Mouse (Mus musculus): ENCODE results near the gene Akt3.

Gene Akt3

GRCm38 (mm10) chr1:177051366-177051963, 206.5 kb downstream of the Akt3 start:
- DNase-seq (ENCODE audit: low read depth, low spot score), result no peak

- DNase-seq (ENCODE audit: low read depth, low spot score), result no peak
These were observed 209.2 kb downstream of the Akt3 start for GRCm38 (mm10) chr1:177048773-177049172.

- no peak for DNase-seq (ENCODE audit: low read depth, low spot score)
These were observed 211.0 kb downstream of the Akt3 start for GRCm38 (mm10) chr1:177046963-177047362.

DNA sequence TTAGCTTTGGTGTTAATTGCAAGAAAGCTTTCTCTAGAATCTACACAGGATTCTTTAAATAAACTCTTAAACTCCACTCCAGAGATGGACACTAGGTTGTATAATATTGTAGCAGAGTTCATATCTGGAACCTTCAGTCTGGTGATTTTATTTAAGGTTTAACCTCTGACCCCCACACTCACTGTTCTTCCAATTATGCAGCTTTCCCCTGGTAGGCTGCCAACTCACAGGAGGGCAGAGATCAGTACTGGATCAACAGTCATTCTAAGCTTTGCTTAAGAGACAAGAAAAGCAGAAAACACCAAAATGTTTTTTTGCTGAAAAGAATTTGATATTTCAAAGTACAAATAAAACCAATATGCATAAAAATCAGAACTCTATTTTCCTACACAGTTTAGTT, 212.1 kb downstream of the Akt3 start:
- DNase-seq (ENCODE audit: low read depth, low spot score), result no peak

DNA sequence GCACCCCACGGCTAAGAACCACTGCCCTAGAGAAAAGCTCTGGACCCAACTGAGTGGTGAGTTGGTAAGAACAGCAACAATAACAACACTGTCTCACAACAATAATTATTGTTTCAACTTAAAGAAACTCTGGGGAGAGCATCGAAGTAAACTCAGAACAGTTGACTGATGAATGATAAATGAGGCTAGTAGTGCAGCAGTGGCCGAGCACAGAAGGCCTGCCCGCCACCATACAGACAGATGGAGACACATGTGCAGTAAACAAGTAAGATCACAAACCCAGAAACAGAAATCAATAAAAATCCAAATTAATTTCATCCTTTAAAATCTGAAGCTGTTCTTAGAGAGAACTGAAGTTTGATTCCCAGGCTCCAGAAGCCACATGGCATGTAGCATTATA, 217.9 kb downstream of the Akt3 start:
- no peak for DNase-seq (ENCODE audit: low read depth, low spot score)

- DNase-seq (ENCODE audit: low read depth, low spot score), result no peak
These were observed 218.8 kb downstream of the Akt3 start for GRCm38 (mm10) chr1:177039093-177039674.

GRCm38 (mm10) chr1:177038383-177038782, 219.6 kb downstream of the Akt3 start:
- DNase-seq (ENCODE audit: low read depth, low spot score), result no peak

DNA sequence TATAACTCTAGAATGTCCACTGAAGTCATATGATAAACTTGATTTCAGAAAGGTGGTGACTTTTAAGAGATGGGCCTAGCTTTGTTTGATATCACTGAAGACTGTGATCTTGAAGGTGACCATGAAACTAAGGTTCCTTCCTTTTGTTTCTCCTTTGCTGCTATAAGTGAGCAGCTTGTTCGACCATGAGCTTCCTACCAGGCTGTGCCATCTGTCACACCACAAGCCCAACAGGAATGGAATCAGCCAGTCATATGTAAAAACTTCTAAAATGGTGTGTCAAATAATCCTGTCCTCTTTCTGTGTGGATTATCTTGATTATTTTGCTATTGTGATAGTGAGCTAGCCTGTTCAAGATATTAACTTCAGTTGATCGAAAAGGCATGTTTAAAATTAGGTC, 222.5 kb downstream of the Akt3 start:
- DNase-seq (ENCODE audit: low read depth, low spot score), result no peak

GRCm38 (mm10) chr1:177032233-177032632, 225.8 kb downstream of the Akt3 start:
- no peak for DNase-seq (ENCODE audit: low read depth, low spot score)

DNA sequence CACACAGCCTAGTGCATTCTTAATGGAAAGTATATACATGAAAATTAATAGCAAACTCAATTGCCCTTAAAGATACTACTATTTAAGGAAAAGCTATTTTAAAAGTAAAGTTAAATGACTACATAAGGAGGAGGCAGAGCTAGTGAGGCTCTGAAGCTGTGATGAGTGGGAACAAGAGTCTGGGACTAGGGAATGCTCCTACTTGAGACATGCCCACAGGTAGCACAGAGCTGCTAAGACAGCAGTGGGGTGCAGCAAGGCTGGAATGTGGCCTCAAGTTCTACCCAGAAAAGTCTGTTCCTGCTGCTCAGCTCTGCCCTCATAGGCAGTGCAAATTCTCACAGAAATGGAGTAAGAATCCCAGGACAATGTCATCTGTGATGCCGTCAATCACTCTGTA, 226.8 kb downstream of the Akt3 start:
- DNase-seq (ENCODE audit: low read depth, low spot score), result no peak

DNA sequence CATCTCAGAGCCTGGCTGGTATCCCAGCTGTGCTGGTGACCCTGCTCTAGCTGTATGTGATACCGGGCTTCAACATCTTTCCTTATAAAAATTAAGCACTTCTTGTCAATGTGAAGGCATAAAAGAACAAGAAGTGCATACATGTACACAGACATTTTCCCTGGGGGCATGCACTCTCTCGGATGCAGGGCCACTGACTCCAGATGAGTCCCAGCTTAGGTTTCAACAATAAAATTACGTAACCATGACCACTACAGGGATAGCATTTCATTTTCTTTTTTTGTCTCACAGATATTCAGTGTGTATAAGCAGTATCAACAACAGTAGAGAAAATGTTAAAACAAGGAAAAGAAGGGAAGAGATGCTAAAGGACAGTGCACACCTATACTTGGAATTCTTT, 227.3 kb downstream of the Akt3 start:
- DNase-seq (ENCODE audit: low read depth, low spot score), result no peak

DNA sequence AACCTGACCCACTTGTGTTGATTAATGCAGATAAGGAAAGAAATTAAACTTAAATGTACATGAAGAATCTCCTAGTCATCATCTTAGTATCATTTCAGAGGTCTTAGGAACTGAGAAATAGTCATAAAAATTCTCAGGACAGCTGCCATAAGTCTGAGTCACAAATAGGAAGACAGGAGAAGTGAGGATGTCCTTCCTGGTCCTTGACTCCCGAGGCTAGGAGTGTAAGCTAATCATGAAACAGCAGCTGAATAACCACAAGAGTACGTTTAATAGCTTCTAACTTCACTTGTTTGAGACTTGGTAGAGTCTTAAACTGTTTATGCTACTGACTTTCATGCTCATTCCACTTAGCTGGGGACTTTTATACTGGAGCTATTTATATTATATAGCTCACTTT, 229.0 kb downstream of the Akt3 start:
- no peak for DNase-seq (ENCODE audit: low read depth, low spot score)

DNA sequence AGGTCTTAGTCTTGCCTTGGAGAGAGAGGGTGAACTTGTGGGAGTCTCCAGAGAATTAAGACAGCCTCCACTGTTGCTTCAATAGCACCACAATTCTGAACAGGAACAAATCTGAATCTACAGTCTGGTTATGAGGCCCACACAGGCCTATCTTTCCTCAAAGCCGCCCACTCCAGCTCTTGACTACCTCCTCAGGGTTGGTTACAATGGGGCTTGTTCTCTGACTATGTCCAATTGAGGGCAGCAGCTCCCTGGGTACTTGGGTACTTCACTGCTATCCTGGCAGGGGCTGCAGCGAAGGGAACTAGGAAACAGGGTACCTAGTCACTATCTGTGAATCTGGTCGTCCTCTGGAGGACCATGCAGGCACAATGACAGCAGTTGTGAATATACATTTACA, 230.3 kb downstream of the Akt3 start:
- no peak for DNase-seq (ENCODE audit: low read depth, low spot score)

- DNase-seq (ENCODE audit: low read depth, low spot score), result no peak
These were observed 235.3 kb downstream of the Akt3 start for GRCm38 (mm10) chr1:177022751-177023150.

GRCm38 (mm10) chr1:177019668-177020067, 238.3 kb downstream of the Akt3 start:
- no peak for DNase-seq (ENCODE audit: low read depth, low spot score)

- no peak for DNase-seq (ENCODE audit: low read depth, low spot score)
These were observed 239.3 kb downstream of the Akt3 start for GRCm38 (mm10) chr1:177018750-177019149.

DNA sequence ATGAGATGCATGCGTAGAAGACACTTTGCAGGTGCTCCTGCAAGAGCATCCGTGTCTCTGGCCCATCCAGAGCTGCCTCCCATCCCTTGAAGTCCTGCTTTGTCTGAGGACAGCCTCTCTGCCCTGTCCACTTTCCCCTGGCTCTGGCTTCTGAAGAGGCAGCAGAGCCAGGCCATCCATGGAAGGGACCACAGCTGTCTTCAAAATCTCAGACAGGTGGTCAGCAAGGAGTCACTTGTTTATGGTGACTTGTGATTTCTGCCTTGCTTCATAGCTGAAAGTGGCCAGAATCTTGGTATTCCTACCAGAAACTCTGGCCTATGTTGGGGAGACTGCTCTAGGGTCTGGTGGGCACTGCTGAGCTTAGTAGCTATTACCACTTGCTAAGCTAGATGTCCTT, 241.3 kb downstream of the Akt3 start:
- DNase-seq (ENCODE audit: low read depth, low spot score), result no peak

DNA sequence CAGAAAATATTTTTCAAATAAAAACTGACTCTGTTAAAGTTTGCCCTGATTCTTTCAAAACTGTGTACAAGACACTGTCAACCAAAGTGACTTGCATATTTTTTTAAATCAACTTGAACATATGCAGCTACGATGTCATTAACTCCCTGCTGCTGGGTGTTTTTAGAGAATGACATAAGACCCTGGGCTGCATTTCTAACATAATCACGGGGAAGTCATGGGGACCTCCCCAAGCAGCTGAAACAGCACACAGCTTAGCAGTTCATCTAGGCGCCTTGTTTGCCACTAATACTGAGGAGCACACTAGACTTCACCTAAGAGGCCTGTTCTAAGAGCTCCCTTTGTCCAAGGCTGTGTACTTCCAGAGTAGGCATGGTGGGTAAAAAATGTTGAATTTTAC, 242.1 kb downstream of the Akt3 start:
- no peak for DNase-seq (ENCODE audit: low read depth, low spot score)

- no peak for DNase-seq (ENCODE audit: low read depth, low spot score)
These were observed 243.0 kb downstream of the Akt3 start for GRCm38 (mm10) chr1:177014921-177015439.

DNA sequence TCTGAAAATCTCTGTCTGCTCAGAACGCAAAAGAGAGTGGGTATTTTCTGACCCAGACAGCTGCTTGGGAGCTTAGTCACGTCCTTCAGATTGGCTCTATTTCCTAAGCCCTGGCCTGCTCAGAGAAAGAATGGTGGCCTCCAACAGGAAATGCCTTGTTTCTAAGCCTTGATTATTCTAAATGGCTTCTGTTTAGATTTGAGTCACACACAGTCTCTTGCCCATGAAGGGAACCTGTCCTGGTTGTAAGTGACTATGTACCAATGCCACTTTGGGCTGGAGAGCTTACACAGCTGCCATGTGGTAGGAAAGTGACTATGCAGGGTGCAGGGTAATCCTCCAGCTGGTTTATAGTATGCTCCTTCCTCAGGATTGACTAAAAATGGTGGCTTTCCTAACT, 243.7 kb downstream of the Akt3 start:
- no peak for DNase-seq (ENCODE audit: low read depth, low spot score)

DNA sequence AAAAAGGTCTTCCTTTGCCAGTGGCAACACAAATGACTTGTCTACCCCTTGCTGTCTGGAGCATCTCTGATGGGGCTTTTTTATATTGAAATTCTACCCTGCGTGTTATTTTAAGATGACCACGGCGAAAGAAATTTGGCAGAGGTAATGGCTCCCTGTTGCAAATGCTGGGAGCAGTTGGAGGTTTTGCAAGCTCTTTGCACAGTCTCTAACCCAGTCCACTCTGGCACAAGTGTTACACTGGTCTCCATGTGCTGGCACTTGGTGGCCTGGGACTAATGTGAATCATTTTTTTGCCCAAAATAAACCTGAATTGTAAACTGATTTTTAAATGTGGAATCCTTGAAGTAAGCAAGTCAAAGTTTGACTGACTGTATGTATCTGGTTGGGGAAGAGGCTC, 244.2 kb downstream of the Akt3 start:
- DNase-seq (ENCODE audit: low read depth, low spot score), result no peak

- no peak for DNase-seq (ENCODE audit: low read depth, low spot score)
These were observed 244.7 kb downstream of the Akt3 start for GRCm38 (mm10) chr1:177013313-177013712.

GRCm38 (mm10) chr1:177012774-177013173, 245.2 kb downstream of the Akt3 start:
- no peak for DNase-seq (ENCODE audit: low read depth, low spot score)

DNA sequence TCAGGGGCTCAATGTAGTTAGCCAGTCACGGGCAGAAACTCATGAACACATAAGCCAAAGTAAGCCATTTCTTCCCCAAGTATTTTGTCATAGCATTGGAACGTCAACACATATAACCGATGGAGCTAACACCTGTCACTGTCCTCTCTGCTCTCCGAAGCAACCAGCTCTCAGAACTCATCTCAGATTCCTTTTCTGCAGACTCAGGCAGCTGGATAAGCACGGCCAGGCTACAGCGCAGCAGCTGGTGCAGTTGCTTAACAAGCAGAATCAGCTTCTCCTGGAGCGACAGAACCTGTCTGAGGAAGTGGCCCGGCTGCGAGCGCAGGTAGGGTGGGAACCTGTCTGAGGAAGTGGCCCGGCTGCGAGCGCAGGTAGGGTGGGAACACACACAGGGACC, 246.3 kb downstream of the Akt3 start:
- DNase-seq (ENCODE audit: low read depth, low spot score), result no peak

Measured in ES-CJ7 (cell line).